8 mouse cellular contexts compared by ENCODE assay signal in genomic region chr7:29000651-29001605, GRCm38 (mm10). TPM values are rescaled to one million over a fixed set of nuclear protein-coding genes. Genes with fewer than 3 reads are reported as not detected.
A peak's percentile ranks its signal among the peaks of the same experiment; 100 is the strongest.
DNase-seq lines count a peak whose midpoint lies in the region; ATAC-seq and TF ChIP-seq lines count a peak whose summit lies in the region.

No protein-coding gene starts in this region.

- peaks cover 39% of the 10 kb centered on the region for H3K4me1 ChIP-seq in E14TG2a.4 (replicated peaks; ENCODE audit: low read depth, low read length)
- peaks cover 4% of the 10 kb centered on the region for H3K4me1 ChIP-seq in bone marrow macrophage, adult 2 months (ENCODE audit: control insufficient read depth, insufficient read depth, low read length)
- H3K4me1 ChIP-seq in forebrain, embryonic 16.5 days (replicated peaks; ENCODE audit: control insufficient read depth, insufficient read depth, low read length): peaks cover 8% of the 10 kb centered on the region
- H3K4me1 ChIP-seq in hindbrain, embryonic 13.5 days (replicated peaks): peaks cover 10% of the 10 kb centered on the region
- H3K4me1 ChIP-seq in limb, embryonic 11.5 days (ENCODE audit: control insufficient read depth, insufficient read depth, low read length): 0 out of 2 replicates have a peak, but pooled peaks cover 2% of the 10 kb centered on the region
- no peaks in the 10 kb centered on the region for H3K4me1 ChIP-seq in midbrain, embryonic 11.5 days (ENCODE audit: control insufficient read depth, insufficient read depth, low read length)

- peak overlapping the region; percentile 79 for H3K4me3 ChIP-seq in E14TG2a.4 (replicated peaks; ENCODE audit: low read length)
- H3K4me3 ChIP-seq in bone marrow macrophage, adult 2 months (ENCODE audit: insufficient read depth, low read length): peak overlapping the region; percentile 50
- peak overlapping the region; percentile 47 for H3K4me3 ChIP-seq in forebrain, embryonic 16.5 days (replicated peaks; ENCODE audit: low read length)
- peak overlapping the region; percentile 46 for H3K4me3 ChIP-seq in hindbrain, embryonic 13.5 days
- peak overlapping the region; percentile 47 for H3K4me3 ChIP-seq in limb, embryonic 11.5 days (ENCODE audit: low read depth, low read length)
- H3K4me3 ChIP-seq in midbrain, embryonic 11.5 days (ENCODE audit: low read depth, low read length): peak overlapping the region; percentile 45

- peaks cover 3% of the 10 kb centered on the region; the same call in 1 of the 2 replicates for H3K9me3 ChIP-seq in E14TG2a.4 (ENCODE audit: low read length)
- no peaks in the 10 kb centered on the region for H3K9me3 ChIP-seq in forebrain, embryonic 16.5 days (ENCODE audit: control insufficient read depth, low read length)
- no peaks in the 10 kb centered on the region for H3K9me3 ChIP-seq in hindbrain, embryonic 13.5 days
- H3K9me3 ChIP-seq in limb, embryonic 11.5 days (ENCODE audit: control insufficient read depth, low read length): no peaks in the 10 kb centered on the region
- H3K9me3 ChIP-seq in midbrain, embryonic 11.5 days (ENCODE audit: control insufficient read depth, low read length): no peaks in the 10 kb centered on the region

- peak overlapping the region; percentile 55 for H3K9ac ChIP-seq in forebrain, embryonic 16.5 days (replicated peaks; ENCODE audit: low read depth, low read length)
- peak overlapping the region; percentile 77 for H3K9ac ChIP-seq in hindbrain, embryonic 13.5 days
- peak overlapping the region; percentile 76 for H3K9ac ChIP-seq in limb, embryonic 11.5 days (ENCODE audit: low read length)
- peak overlapping the region; percentile 72 for H3K9ac ChIP-seq in midbrain, embryonic 11.5 days (ENCODE audit: low read length)

- H3K36me3 ChIP-seq in E14TG2a.4 (ENCODE audit: insufficient read depth, low read length): peaks cover 21% of the 10 kb centered on the region
- H3K36me3 ChIP-seq in forebrain, embryonic 16.5 days (ENCODE audit: control insufficient read depth, insufficient read depth): no peaks in the 10 kb centered on the region
- no peaks in the 10 kb centered on the region for H3K36me3 ChIP-seq in hindbrain, embryonic 13.5 days
- no peaks in the 10 kb centered on the region for H3K36me3 ChIP-seq in limb, embryonic 11.5 days (ENCODE audit: control insufficient read depth, insufficient read depth, low read length)
- H3K36me3 ChIP-seq in midbrain, embryonic 11.5 days (ENCODE audit: control insufficient read depth, insufficient read depth, low read length): no peaks in the 10 kb centered on the region

- H3K27me3 ChIP-seq in E14TG2a.4 (ENCODE audit: insufficient read depth, low read length): peaks cover 11% of the 10 kb centered on the region; the same call in 1 of the 2 replicates
- peaks cover 4% of the 10 kb centered on the region; the same call in 1 of the 2 replicates for H3K27me3 ChIP-seq in forebrain, embryonic 16.5 days (replicated peaks; ENCODE audit: control insufficient read depth, insufficient read depth, low read length)
- peaks cover 18% of the 10 kb centered on the region; the same call in 1 of the 2 replicates for H3K27me3 ChIP-seq in hindbrain, embryonic 13.5 days
- H3K27me3 ChIP-seq in limb, embryonic 11.5 days (ENCODE audit: control insufficient read depth, insufficient read depth, low read length): no peaks in the 10 kb centered on the region
- H3K27me3 ChIP-seq in midbrain, embryonic 11.5 days (ENCODE audit: control insufficient read depth, insufficient read depth, low read length): no peaks in the 10 kb centered on the region

- no peak for TF ChIP-seq POLR2A in bone marrow macrophage, adult 2 months (IDR thresholded peaks at IDR 0.05; ENCODE audit: borderline replicate concordance, low read depth, low read length)

- peak overlapping the region; percentile 69 for H3K4me2 ChIP-seq in forebrain, embryonic 16.5 days (ENCODE audit: low read length)
- H3K4me2 ChIP-seq in hindbrain, embryonic 13.5 days: peak overlapping the region; percentile 76
- H3K4me2 ChIP-seq in limb, embryonic 11.5 days (ENCODE audit: low read depth, severe bottlenecking): peak overlapping the region; percentile 89
- H3K4me2 ChIP-seq in midbrain, embryonic 11.5 days: peak overlapping the region; percentile 85

- TF ChIP-seq CTCF in E14TG2a.4 (conservative IDR thresholded peaks at IDR 0.05; ENCODE audit: low read length): no peak
- TF ChIP-seq CTCF in bone marrow macrophage, adult 2 months (IDR thresholded peaks at IDR 0.05; ENCODE audit: low read depth, low read length): no peak

- DNase-seq in limb, embryonic 11.5 days (ENCODE audit: low spot score): peak; percentile 96
- DNase-seq in midbrain, embryonic 11.5 days (ENCODE audit: low spot score, missing footprints): peak; percentile 98
- DNase-seq in spleen, adult 12 weeks (ENCODE audit: low spot score): peak; percentile 67
- no peak for DNase-seq in cerebellum, adult 18-20 months

- peak; percentile 66 for ATAC-seq in forebrain, embryonic 16.5 days
- ATAC-seq in hindbrain, embryonic 13.5 days (ENCODE audit: low FRiP score): peak; percentile 79
- ATAC-seq in limb, embryonic 11.5 days (ENCODE audit: insufficient number of reproducible peaks, low FRiP score, low TSS enrichment, low read depth): peak; percentile 85
- ATAC-seq in midbrain, embryonic 11.5 days (ENCODE audit: low FRiP score): peak; percentile 83

- WGBS in forebrain, embryonic 16.5 days: 5% methylated on average over 43 of the region's 43 CpGs
- WGBS in hindbrain, embryonic 13.5 days: 8% methylated on average over 43 of the region's 43 CpGs
- 6% methylated on average over 43 of the region's 43 CpGs for WGBS in limb, embryonic 11.5 days
- 5% methylated on average over 43 of the region's 43 CpGs for WGBS in midbrain, embryonic 11.5 days

- no peak overlapping the region for H3K27ac ChIP-seq in bone marrow macrophage, adult 2 months (ENCODE audit: insufficient read depth, low read depth, low read length)
- no peak overlapping the region for H3K27ac ChIP-seq in forebrain, embryonic 16.5 days (ENCODE audit: low read length)
- peak overlapping the region; percentile 62; the same call in 1 of the 2 replicates for H3K27ac ChIP-seq in hindbrain, embryonic 13.5 days
- peak overlapping the region; percentile 70; the same call in 1 of the 2 replicates for H3K27ac ChIP-seq in limb, embryonic 11.5 days (replicated peaks; ENCODE audit: low read depth, low read length)
- no peak overlapping the region for H3K27ac ChIP-seq in midbrain, embryonic 11.5 days (ENCODE audit: low read depth, low read length)

RNA-seq across cellular contexts. Expression of gene Map4k1, which starts 19.1 kb away (rescaled TPM):
- 9.6 and 12.0 TPM in 2 replicates for polyA plus RNA-seq in bone marrow macrophage, adult 2 months (2012; ENCODE audit: insufficient read depth, insufficient read length, missing spikeins)
- polyA plus RNA-seq in forebrain, embryonic 16.5 days (2015; fragmentation: Nextera tagmentation; extraction: Ambion mirVana): 6.7 and 10.0 TPM in 2 replicates
- 4.1 and 6.4 TPM in 2 replicates for polyA plus RNA-seq in hindbrain, embryonic 13.5 days (2015; fragmentation: Nextera tagmentation; extraction: Ambion mirVana)
- 10.5 and 12.1 TPM in 2 replicates for polyA plus RNA-seq in limb, embryonic 11.5 days (2014; fragmentation: Nextera tagmentation; extraction: Ambion mirVana)
- polyA plus RNA-seq in midbrain, embryonic 11.5 days (2014; fragmentation: Nextera tagmentation; extraction: Ambion mirVana): 4.1 and 5.5 TPM in 2 replicates

RNA-seq across cellular contexts. Expression of gene Eif3k, which starts 19.3 kb away (rescaled TPM):
- polyA plus RNA-seq in bone marrow macrophage, adult 2 months (2012; ENCODE audit: insufficient read depth, insufficient read length, missing spikeins): 228 TPM in 2 replicates
- 296 and 297 TPM in 2 replicates for polyA plus RNA-seq in forebrain, embryonic 16.5 days (2015; fragmentation: Nextera tagmentation; extraction: Ambion mirVana)
- polyA plus RNA-seq in hindbrain, embryonic 13.5 days (2015; fragmentation: Nextera tagmentation; extraction: Ambion mirVana): 315 and 332 TPM in 2 replicates
- polyA plus RNA-seq in limb, embryonic 11.5 days (2014; fragmentation: Nextera tagmentation; extraction: Ambion mirVana): 463 and 476 TPM in 2 replicates
- 392 and 400 TPM in 2 replicates for polyA plus RNA-seq in midbrain, embryonic 11.5 days (2014; fragmentation: Nextera tagmentation; extraction: Ambion mirVana)

RNA-seq across cellular contexts. Expression of gene Actn4, which starts 38.8 kb away (rescaled TPM):
- polyA plus RNA-seq in bone marrow macrophage, adult 2 months (2012; ENCODE audit: insufficient read depth, insufficient read length, missing spikeins): 92.7 and 105 TPM in 2 replicates
- polyA plus RNA-seq in forebrain, embryonic 16.5 days (2015; fragmentation: Nextera tagmentation; extraction: Ambion mirVana): 150 and 155 TPM in 2 replicates
- 136 and 138 TPM in 2 replicates for polyA plus RNA-seq in hindbrain, embryonic 13.5 days (2015; fragmentation: Nextera tagmentation; extraction: Ambion mirVana)
- polyA plus RNA-seq in limb, embryonic 11.5 days (2014; fragmentation: Nextera tagmentation; extraction: Ambion mirVana): 208 and 213 TPM in 2 replicates
- 141 and 144 TPM in 2 replicates for polyA plus RNA-seq in midbrain, embryonic 11.5 days (2014; fragmentation: Nextera tagmentation; extraction: Ambion mirVana)

Comparison
In these comparisons a context has a peak if more than half of its experiments do, and no peak if none do; other contexts are left out.
1. H3K27ac ChIP-seq: peak in hindbrain, embryonic 13.5 days (single experiment) and limb, embryonic 11.5 days (single experiment); none in bone marrow macrophage, adult 2 months (single experiment), forebrain, embryonic 16.5 days (single experiment) and midbrain, embryonic 11.5 days (single experiment).
2. DNase-seq: peak in limb, embryonic 11.5 days (single experiment), midbrain, embryonic 11.5 days (single experiment) and spleen, adult 12 weeks (single experiment); none in cerebellum, adult 18-20 months (0 of 2).
3. Peak in every context shown above with its lines, with median percentiles within 50 percentile points of each other: H3K4me3 ChIP-seq, ATAC-seq, H3K4me2 ChIP-seq and H3K9ac ChIP-seq.